Mouse (Mus musculus): ENCODE data around the gene Ttc28. TPM values are rescaled to one million over a fixed set of nuclear protein-coding genes. Genes with fewer than 3 reads are reported as not detected.
A peak's percentile ranks its signal among the peaks of the same experiment; 100 is the strongest.
"Not testable (repeated sequence)": the region's sequence is repeated elsewhere in the genome, so short reads cannot be mapped to it uniquely, and the experiment has no call there.

Gene Ttc28
- total and polyA plus RNA-seq, 3 experiments, result 1.1 to 1.8 TPM; not detected in 1

DNA sequence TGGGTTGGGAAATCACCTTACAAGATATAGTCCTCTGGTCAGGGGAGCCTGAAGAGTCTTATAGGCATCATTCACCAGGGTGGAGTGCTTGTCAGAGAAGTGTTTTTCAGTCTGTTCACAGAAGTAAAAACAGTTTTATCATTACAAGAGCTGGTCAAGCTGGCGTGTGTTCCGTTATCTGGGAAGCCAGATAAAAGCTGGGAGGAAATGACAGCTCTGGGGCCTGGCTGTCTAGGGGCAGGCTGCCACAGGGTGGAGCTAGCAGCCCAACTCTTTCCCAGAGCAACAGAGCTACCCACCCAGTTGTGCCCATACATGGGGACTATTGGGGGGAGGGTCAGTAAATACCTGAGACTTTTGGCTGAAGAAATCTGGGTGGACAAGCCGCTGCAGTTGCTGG, 43.6 kb upstream of the Ttc28 start (continued):
- no peak for TF ChIP-seq USF1 (IDR thresholded peaks at IDR 0.05; ENCODE audit: low read depth, low read length)
- TF ChIP-seq E2F4 (IDR thresholded peaks at IDR 0.05; ENCODE audit: borderline replicate concordance, low read depth, low read length), result no peak
- peak; percentile 57 for TF ChIP-seq RAD21 (IDR thresholded peaks at IDR 0.05; ENCODE audit: low read depth, low read length)

DNA sequence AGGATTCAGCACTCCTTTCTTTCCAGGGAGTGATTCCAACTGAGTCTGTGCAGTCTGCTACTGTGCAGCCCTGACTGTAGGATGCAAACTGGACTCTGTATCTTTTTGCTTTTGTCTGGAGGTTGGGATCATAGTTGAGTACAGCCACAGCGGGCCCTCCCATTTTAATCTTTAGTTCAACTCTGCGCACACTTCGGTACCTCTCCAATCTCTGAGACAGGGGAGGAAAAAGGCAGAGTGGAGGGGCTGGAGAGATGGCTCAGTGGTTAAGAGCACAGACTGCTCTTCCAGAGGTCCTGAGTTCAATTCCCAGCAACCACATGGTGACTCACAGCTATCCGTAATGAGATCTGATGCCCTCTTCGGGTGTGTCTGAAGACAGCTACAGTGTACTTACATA, 41.6 kb upstream of the Ttc28 start:
- peaks cover 6 to 21% of the 10 kb centered on the region in 2 experiments for H3K4me1 ChIP-seq (ENCODE audit: control insufficient read depth in 1 of 2, insufficient read depth in 2 of 2, low read length in 2 of 2)
- DNase-seq (ENCODE audit: low read depth, low spot score), result peak; percentile 61

DNA sequence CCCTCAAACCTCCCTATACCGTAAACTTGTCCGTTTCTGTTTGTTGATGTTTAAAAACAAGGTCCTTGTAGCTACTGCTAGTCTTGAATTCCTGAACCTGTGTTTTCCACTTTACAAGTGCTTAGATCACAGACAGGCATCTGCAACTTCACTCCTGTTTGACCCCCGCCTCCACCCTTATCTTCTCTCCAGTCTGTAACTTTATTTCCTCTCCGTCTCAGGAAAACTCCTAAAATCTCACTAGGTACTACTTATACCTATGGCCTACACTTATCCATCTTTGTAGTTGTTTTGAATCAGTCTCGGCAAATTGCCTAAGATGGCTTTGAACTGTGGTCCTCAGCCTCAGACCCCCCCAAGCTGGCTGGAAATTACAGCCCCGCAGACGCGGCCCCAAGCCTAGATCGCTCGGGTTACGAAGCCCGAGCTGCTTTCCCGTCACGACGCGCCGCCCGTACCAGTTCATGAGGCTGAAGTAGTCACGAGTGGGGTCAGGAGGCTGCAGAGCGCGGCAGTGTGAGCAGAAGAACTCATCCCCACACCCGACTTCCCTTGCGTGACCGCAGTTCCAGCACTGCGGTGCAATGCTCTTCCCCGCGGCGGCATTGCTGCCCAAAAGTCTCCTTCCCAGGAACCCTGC, 40.4 kb upstream of the Ttc28 start:
- Histone ChIP-seq H3K4me1 (ENCODE audit: control insufficient read depth in 1 of 2, insufficient read depth in 2 of 2, low read length in 2 of 2) (peaks cover 6 to 21% of the 10 kb centered on the region in 2 experiments), H3K27me3 (ENCODE audit: control insufficient read depth in 1 of 2, insufficient read depth in 2 of 2, low read length in 2 of 2) (no peaks in the 10 kb centered on the region), H3K9ac (ENCODE audit: control insufficient read depth, low read depth, low read length, poor library complexity, severe bottlenecking) (peak overlapping the region; percentile 78), H3K27ac (ENCODE audit: control insufficient read depth, low read depth, low read length) (peak overlapping the region; percentile 79), H3K4me3 (ENCODE audit: control insufficient read depth in 1 of 2, insufficient read depth in 1 of 2, low read depth in 2 of 2, low read length in 2 of 2) (peak overlapping the region; percentile 69 to 84), H3K36me3 (ENCODE audit: control insufficient read depth in 1 of 2, insufficient read depth in 2 of 2, low read length in 2 of 2) (peaks cover 5 to 36% of the 10 kb centered on the region in 2 experiments), H3K79me2 (ENCODE audit: control insufficient read depth, insufficient read depth, low read length, poor library complexity) (peaks cover 22% of the 10 kb centered on the region), H3K9me3 (replicated peaks; ENCODE audit: insufficient read depth, low read length) (no peaks in the 10 kb centered on the region)
- DNase-seq (ENCODE audit: low read depth, low spot score), result peak; percentile 75
- TF ChIP-seq TBP (IDR thresholded peaks at IDR 0.05; ENCODE audit: low read depth, low read length) (0 out of 2 replicates have a peak, but pooled peaks have one; percentile 8), TCF12 (IDR thresholded peaks at IDR 0.05; ENCODE audit: low read depth, low read length) (peak; percentile 90), MAX (IDR thresholded peaks at IDR 0.05; ENCODE audit: low read length) (peak; percentile 29; the same call in 1 of the 2 replicates), NRF1 (IDR thresholded peaks at IDR 0.05; ENCODE audit: insufficient read depth, low read depth, low read length, poor library complexity, severe bottlenecking) (no peak), ZNF384 (IDR thresholded peaks at IDR 0.05; ENCODE audit: low read depth, low read length) (peak; percentile 30; the same call in 1 of the 2 replicates), KAT2A (conservative IDR thresholded peaks at IDR 0.05; ENCODE audit: low read depth, low read length) (no peak), USF1 (IDR thresholded peaks at IDR 0.05; ENCODE audit: low read depth, low read length) (no peak), CTCF (IDR thresholded peaks at IDR 0.05 in 2 of 3, conservative IDR thresholded peaks at IDR 0.05 in 1 of 3; ENCODE audit: control insufficient read depth in 1 of 3, insufficient read depth in 1 of 3, low read depth in 2 of 3, low read length in 3 of 3, poor library complexity in 1 of 3, severe bottlenecking in 1 of 3) (no peak), MXI1 (IDR thresholded peaks at IDR 0.05; ENCODE audit: low read depth, low read length) (no peak; the same call in none of the 2 replicates), ZMIZ1 (IDR thresholded peaks at IDR 0.05; ENCODE audit: low read depth, low read length) (no peak), RCOR1 (IDR thresholded peaks at IDR 0.05; ENCODE audit: low read depth, low read length) (peak; percentile 82), UBTF (IDR thresholded peaks at IDR 0.05; ENCODE audit: borderline replicate concordance, insufficient read depth, low read depth, low read length) (no peak), GABPA (IDR thresholded peaks at IDR 0.05; ENCODE audit: low read depth, low read length) (no peak), SMC3 (IDR thresholded peaks at IDR 0.05; ENCODE audit: low read depth, low read length) (no peak), MAFK (IDR thresholded peaks at IDR 0.05; ENCODE audit: borderline replicate concordance, low read depth, low read length) (no peak; the same call in 1 of the 2 replicates), ZKSCAN1 (IDR thresholded peaks at IDR 0.05; ENCODE audit: low read depth, low read length) (no peak), HCFC1 (IDR thresholded peaks at IDR 0.05; ENCODE audit: low read depth, low read length) (no peak; the same call in 1 of the 2 replicates), MYB (IDR thresholded peaks at IDR 0.05; ENCODE audit: low read depth, low read length) (no peak), MEF2A (IDR thresholded peaks at IDR 0.05; ENCODE audit: extremely low read depth, insufficient replicate concordance, low read depth, low read length, poor library complexity, severe bottlenecking) (no peak), TAL1 (IDR thresholded peaks at IDR 0.05; ENCODE audit: low read length) (peak; percentile 66), POLR2AphosphoS2 (IDR thresholded peaks at IDR 0.05; ENCODE audit: low read length) (no peak), RAD21 (IDR thresholded peaks at IDR 0.05; ENCODE audit: low read depth, low read length) (no peak), USF2 (IDR thresholded peaks at IDR 0.05; ENCODE audit: borderline replicate concordance in 1 of 2, insufficient read depth in 1 of 2, low read depth in 1 of 2, low read length in 2 of 2) (no peak), CHD2 (IDR thresholded peaks at IDR 0.05; ENCODE audit: low read length) (peak; percentile 15; the same call in 1 of the 2 replicates), MYC (IDR thresholded peaks at IDR 0.05; ENCODE audit: low read depth, low read length) (peak; percentile 25; the same call in 1 of the 2 replicates), ZC3H11A (IDR thresholded peaks at IDR 0.05; ENCODE audit: low read depth, low read length) (no peak)

More for the DNA sequence above, 41.6 kb upstream of the Ttc28 start:
- Histone ChIP-seq H3K9ac (ENCODE audit: control insufficient read depth, low read depth, low read length, poor library complexity, severe bottlenecking) (peak overlapping the region; percentile 31), H3K36me3 (ENCODE audit: control insufficient read depth in 1 of 2, insufficient read depth in 2 of 2, low read length in 2 of 2) (peaks cover 2 to 36% of the 10 kb centered on the region in 2 experiments), H3K79me2 (ENCODE audit: control insufficient read depth, insufficient read depth, low read length, poor library complexity) (peaks cover 21% of the 10 kb centered on the region), H3K27ac (ENCODE audit: control insufficient read depth, low read depth, low read length) (peak overlapping the region; percentile 67), H3K4me3 (ENCODE audit: control insufficient read depth in 1 of 2, insufficient read depth in 1 of 2, low read depth in 2 of 2, low read length in 2 of 2) (peak overlapping the region; percentile 16 to 69; a peak in 3 of 4 replicates)
- H3K9me3 ChIP-seq (replicated peaks; ENCODE audit: insufficient read depth, low read length); H3K27me3 ChIP-seq (ENCODE audit: control insufficient read depth in 1 of 2, insufficient read depth in 2 of 2, low read length in 2 of 2): not testable (repeated sequence)
- peak; percentile 96 for TF ChIP-seq TBP (IDR thresholded peaks at IDR 0.05; ENCODE audit: low read depth, low read length)

All from MEL (cell line).